ENCODE assay signal across 1 mouse cellular context in genomic region chr19:47089718-47090525, GRCm38 (mm10).
A peak's percentile ranks its signal among the peaks of the same experiment; 100 is the strongest.
TF ChIP-seq lines count a peak whose summit lies in the region.

No protein-coding gene starts in this region.

TF ChIP-seq in MEL, 35 proteins besides CTCF, POLR2A, EP300 and RAD21 (continued from another document):
- TF ChIP-seq UBTF (IDR thresholded peaks at IDR 0.05; ENCODE audit: borderline replicate concordance, insufficient read depth, low read depth, low read length) = 0 out of 2 replicates have a peak, but pooled peaks have one; percentile 29
- peak; percentile 65 for TF ChIP-seq SIN3A (IDR thresholded peaks at IDR 0.05; ENCODE audit: low read length)
- TF ChIP-seq MAZ (IDR thresholded peaks at IDR 0.05; ENCODE audit: low read depth, low read length) = no peak
- TF ChIP-seq CHD1 (IDR thresholded peaks at IDR 0.05; ENCODE audit: low read depth, low read length) = peak; percentile 63; the same call in 1 of the 2 replicates
- no peak; the same call in none of the 2 replicates for TF ChIP-seq MYC (IDR thresholded peaks at IDR 0.05; ENCODE audit: low read depth, low read length)
- TF ChIP-seq POLR2AphosphoS2 (IDR thresholded peaks at IDR 0.05; ENCODE audit: low read length) = no peak
- TF ChIP-seq ELF1 (IDR thresholded peaks at IDR 0.05; ENCODE audit: low read depth, low read length) = 0 out of 2 replicates have a peak, but pooled peaks have one; percentile 17
- no peak for TF ChIP-seq POLR2AphosphoS5 (IDR thresholded peaks at IDR 0.05; ENCODE audit: borderline replicate concordance, low read depth, low read length)
- TF ChIP-seq HCFC1 (IDR thresholded peaks at IDR 0.05; ENCODE audit: low read depth, low read length) = peak; percentile 24; the same call in 1 of the 2 replicates
- TF ChIP-seq KAT2A (conservative IDR thresholded peaks at IDR 0.05; ENCODE audit: low read depth, low read length) = peak; percentile 37; the same call in 1 of the 2 replicates
- no peak for TF ChIP-seq CHD2 (IDR thresholded peaks at IDR 0.05; ENCODE audit: low read length)
